Mouse (Mus musculus) heart, embryonic 15.5 days (tissue): ENCODE results near the gene Lgals1. TPM values are rescaled to one million over a fixed set of nuclear protein-coding genes. Genes with fewer than 3 reads are reported as not detected.

Experiments used
- ATAC-seq: fragments of 200-750 bp; cut with Nextera tagmentation; replicated peaks from 2 replicates; pipeline ENCODE4 v1.8.0; 2017; ENCODE audit warnings: low read depth, moderate TSS enrichment; ENCODE audit not compliant: insufficient number of reproducible peaks, insufficient read depth, low FRiP score
- H3K27ac ChIP-seq: fragments of 300-500 bp; sonication (generic); 2 replicates; pipeline ENCODE4 v1.5.1; 2015; ENCODE audit warnings: mild to moderate bottlenecking, inconsistent platforms
- H3K27me3 ChIP-seq: fragments of 300-500 bp; sonication (generic); 2 replicates; pipeline ENCODE4 v1.6.1; 2015; ENCODE audit warnings: inconsistent platforms
- H3K36me3 ChIP-seq: fragments of 300-500 bp; sonication (generic); 2 replicates; pipeline ENCODE4 v1.6.1; 2015; ENCODE audit warnings: mild to moderate bottlenecking, inconsistent platforms
- H3K4me1 ChIP-seq: fragments of 300-500 bp; sonication (generic); replicated peaks from 2 replicates; pipeline ENCODE4 v1.6.1; 2015; ENCODE audit warnings: inconsistent platforms
- H3K4me2 ChIP-seq: fragments of 300-500 bp; sonication (generic); 2 replicates; pipeline ENCODE4 v1.6.1; 2015; ENCODE audit warnings: inconsistent platforms, mild to moderate bottlenecking, moderate library complexity
- H3K4me3 ChIP-seq: fragments of 300-500 bp; sonication (generic); 2 replicates; pipeline ENCODE4 v1.5.1; 2015; ENCODE audit warnings: mild to moderate bottlenecking, inconsistent platforms
- H3K9ac ChIP-seq: fragments of 300-500 bp; sonication (generic); 2 replicates; pipeline ENCODE4 v1.6.1; 2015; ENCODE audit warnings: mild to moderate bottlenecking, inconsistent platforms
- H3K9me3 ChIP-seq: fragments of 300-500 bp; sonication (generic); replicated peaks from 2 replicates; pipeline ENCODE4 v1.6.1; 2016; ENCODE audit warnings: inconsistent platforms
- WGBS: fragments of 180-500 bp; shearing (Covaris S2); methylation state at CpG from one replicate; pipeline ENCODE4 v1.1.7; 2015; ENCODE audit warnings: mixed read lengths; 5-methylcytosine and 5-hydroxymethylcytosine counted together
- polyA plus RNA-seq: library from polyadenylated mRNA; unstranded; fragments of >200 nt; fragmentation: Nextera tagmentation; extraction: Ambion mirVana; gene quantifications from 2 replicates; pipeline ENCODE4 v1.2.1, GENCODE M21; 2015

Lgals1 gene
- polyA plus RNA-seq, 1 experiment from 2014 or later, result 862 TPM

GRCm38 (mm10) chr15:78913632-78914090, 12.9 kb upstream of the Lgals1 start, which contains the start of gene Pdxp:
Pdxp (plus strand) TSS chr15:78913919.
- H3K27ac ChIP-seq, result peak within 1 kb of the TSS; percentile 83
- H3K9ac ChIP-seq, result peak within 1 kb of the TSS; percentile 76
- H3K36me3 ChIP-seq, result peaks cover 31% of the 10 kb centered on the region
- peak; percentile 91 for ATAC-seq
- peaks cover 32% of the 10 kb centered on the region for H3K4me1 ChIP-seq
- peak within 1 kb of the TSS; percentile 74 for H3K4me3 ChIP-seq
- no peaks in the 10 kb centered on the region for H3K9me3 ChIP-seq
- H3K4me2 ChIP-seq, result peak within 1 kb of the TSS; percentile 100
- WGBS, result 0% methylated on average over 51 of the region's 51 CpGs
- H3K27me3 ChIP-seq, result no peaks in the 10 kb centered on the region

DNA sequence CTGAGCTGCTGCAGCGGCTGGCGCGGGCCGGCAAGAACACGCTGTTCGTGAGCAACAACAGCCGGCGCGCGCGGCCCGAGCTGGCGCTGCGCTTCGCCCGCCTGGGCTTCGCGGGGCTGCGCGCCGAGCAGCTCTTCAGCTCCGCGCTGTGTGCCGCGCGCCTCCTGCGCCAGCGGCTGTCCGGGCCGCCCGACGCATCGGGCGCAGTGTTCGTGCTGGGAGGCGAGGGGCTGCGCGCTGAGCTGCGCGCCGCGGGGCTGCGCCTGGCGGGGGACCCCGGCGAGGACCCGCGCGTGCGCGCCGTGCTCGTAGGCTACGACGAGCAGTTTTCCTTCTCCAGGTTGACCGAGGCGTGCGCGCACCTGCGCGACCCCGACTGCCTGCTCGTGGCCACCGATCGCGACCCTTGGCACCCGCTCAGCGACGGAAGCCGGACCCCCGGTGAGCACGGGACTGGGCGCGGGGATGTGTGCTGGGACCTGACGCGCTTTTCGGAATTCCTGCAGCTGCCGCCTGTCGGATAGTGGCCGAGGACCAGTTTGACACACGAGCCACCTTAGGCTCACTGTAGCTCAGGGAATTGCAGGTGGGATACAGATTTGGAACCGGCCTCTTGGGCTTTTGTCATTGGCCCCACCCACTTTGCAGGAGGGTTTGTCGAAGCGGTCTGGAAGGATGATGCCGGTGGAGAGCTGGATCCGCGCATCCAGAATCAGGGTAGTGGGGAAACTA, 12.3 kb upstream of the Lgals1 start:
- H3K9ac ChIP-seq, result peak overlapping the region; percentile 76
- H3K4me1 ChIP-seq, result peaks cover 32% of the 10 kb centered on the region
- H3K27me3 ChIP-seq, result no peaks in the 10 kb centered on the region
- peaks cover 27% of the 10 kb centered on the region for H3K36me3 ChIP-seq
- no peaks in the 10 kb centered on the region for H3K9me3 ChIP-seq
- H3K27ac ChIP-seq, result peak overlapping the region; percentile 83
- peak; percentile 53 for ATAC-seq
- H3K4me2 ChIP-seq, result peak overlapping the region; percentile 100
- H3K4me3 ChIP-seq, result peak overlapping the region; percentile 74
- WGBS, result under 1% methylated on average over 87 of the region's 87 CpGs

DNA sequence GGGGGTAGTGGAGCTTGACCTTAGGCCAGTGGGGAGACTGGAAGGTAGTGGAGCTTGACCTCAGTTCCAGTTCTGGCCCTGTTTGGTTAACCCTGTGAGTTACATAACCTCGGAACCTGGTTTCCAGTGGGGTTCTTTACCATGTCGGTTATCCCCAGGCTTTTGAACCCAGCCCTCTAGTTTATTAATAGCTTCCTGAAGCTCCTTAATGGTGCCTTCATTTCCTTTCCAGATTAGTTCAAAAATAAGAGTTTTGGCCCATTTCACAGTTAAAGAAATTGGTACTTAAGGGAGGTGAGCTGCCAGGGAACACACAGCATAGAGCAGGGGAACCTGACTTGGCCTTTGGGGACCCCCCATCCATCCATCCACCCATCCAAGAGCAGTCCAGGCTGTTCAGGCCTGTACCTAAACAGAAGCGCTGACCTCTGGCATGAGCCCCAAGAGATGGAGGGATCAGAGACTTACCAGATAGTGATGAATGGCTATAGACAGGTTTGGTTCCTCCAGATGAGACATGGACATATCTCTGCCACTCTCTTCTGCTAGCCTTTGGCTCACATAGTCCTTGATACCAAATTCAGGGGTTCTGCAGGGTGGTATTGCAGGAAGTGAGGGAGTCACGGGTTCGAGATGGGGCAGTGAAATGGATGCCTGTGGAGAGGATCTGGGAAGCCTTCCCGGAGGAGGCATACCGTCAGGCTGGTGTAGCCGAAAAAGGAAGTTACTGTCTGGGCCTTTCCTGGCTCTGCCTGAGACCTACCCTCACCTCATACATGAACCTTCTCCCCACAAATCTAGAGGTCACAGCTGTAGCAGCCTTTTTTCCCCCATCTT, 11.5 kb upstream of the Lgals1 start:
- H3K27me3 ChIP-seq, result no peaks in the 10 kb centered on the region
- H3K9me3 ChIP-seq, result no peaks in the 10 kb centered on the region
- peaks cover 22% of the 10 kb centered on the region for H3K36me3 ChIP-seq
- peaks cover 32% of the 10 kb centered on the region for H3K4me1 ChIP-seq
- H3K27ac ChIP-seq, result no peak overlapping the region
- H3K4me2 ChIP-seq, result peak overlapping the region; percentile 100
- 51% methylated on average over 8 of the region's 8 CpGs for WGBS
- H3K9ac ChIP-seq, result peak overlapping the region; percentile 76
- ATAC-seq, result no peak
- peak overlapping the region; percentile 74 for H3K4me3 ChIP-seq

DNA sequence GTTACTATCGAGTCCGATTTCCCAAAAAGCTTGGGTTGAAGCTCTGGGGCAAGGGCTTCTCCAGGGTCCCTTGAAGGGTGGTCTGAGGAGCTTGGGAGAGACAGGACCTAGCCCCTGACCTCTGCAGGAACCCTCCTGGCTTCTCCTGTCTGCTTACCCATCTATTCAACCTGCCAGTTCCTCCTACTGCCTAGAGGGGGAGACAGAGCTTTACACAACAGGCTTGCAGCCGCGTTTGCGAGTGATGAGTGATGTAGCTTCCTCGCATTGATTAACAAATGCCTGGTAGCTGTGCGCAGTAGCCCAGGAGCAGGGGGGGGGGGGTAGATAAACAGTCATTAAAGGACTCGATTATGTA, 10.9 kb upstream of the Lgals1 start:
- peak overlapping the region; percentile 74 for H3K4me3 ChIP-seq
- H3K9me3 ChIP-seq, result no peaks in the 10 kb centered on the region
- peaks cover 17% of the 10 kb centered on the region; the same call in 1 of the 2 replicates for H3K36me3 ChIP-seq
- peak overlapping the region; percentile 100 for H3K4me2 ChIP-seq
- H3K27ac ChIP-seq, result no peak overlapping the region
- no peaks in the 10 kb centered on the region for H3K27me3 ChIP-seq
- no peak overlapping the region for H3K9ac ChIP-seq
- WGBS, result 6% methylated on average over 8 of the region's 8 CpGs
- H3K4me1 ChIP-seq, result peaks cover 35% of the 10 kb centered on the region
- ATAC-seq, result no peak

- peaks cover 35% of the 10 kb centered on the region for H3K4me1 ChIP-seq
- H3K4me2 ChIP-seq, result peak overlapping the region; percentile 100
- ATAC-seq, result no peak
- H3K9ac ChIP-seq, result no peak overlapping the region
- peak overlapping the region; percentile 74; the same call in 1 of the 2 replicates for H3K4me3 ChIP-seq
- H3K36me3 ChIP-seq, result peaks cover 11% of the 10 kb centered on the region; the same call in 1 of the 2 replicates
- 71% methylated on average over 12 of the region's 12 CpGs for WGBS
- H3K9me3 ChIP-seq, result no peaks in the 10 kb centered on the region
- no peaks in the 10 kb centered on the region for H3K27me3 ChIP-seq
- H3K27ac ChIP-seq, result no peak overlapping the region
These were observed 10.3 kb upstream of the Lgals1 start for GRCm38 (mm10) chr15:78916052-78916826.

DNA sequence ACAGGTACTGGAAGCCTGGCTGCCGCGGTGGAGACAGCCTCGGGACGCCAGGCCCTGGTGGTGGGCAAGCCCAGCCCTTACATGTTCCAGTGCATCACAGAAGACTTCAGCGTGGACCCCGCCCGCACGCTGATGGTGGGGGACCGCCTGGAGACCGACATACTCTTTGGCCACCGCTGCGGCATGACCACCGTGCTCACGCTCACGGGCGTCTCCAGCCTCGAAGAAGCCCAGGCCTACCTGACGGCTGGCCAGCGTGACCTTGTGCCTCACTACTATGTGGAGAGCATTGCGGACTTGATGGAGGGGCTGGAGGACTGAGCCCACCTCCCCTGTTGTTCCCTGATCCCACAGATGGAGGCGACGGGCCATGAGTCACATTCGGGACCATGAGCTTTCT, 8.4 kb upstream of the Lgals1 start:
- 88% methylated on average over 23 of the region's 23 CpGs for WGBS
- Histone ChIP-seq H3K9me3 (no peaks in the 10 kb centered on the region), H3K9ac (no peak overlapping the region), H3K27ac (no peak overlapping the region), H3K4me3 (no peak overlapping the region), H3K4me2 (no peak overlapping the region), H3K36me3 (0 out of 2 replicates have a peak, but pooled peaks cover 3% of the 10 kb centered on the region), H3K4me1 (peaks cover 33% of the 10 kb centered on the region), H3K27me3 (no peaks in the 10 kb centered on the region)
- no peak for ATAC-seq

DNA sequence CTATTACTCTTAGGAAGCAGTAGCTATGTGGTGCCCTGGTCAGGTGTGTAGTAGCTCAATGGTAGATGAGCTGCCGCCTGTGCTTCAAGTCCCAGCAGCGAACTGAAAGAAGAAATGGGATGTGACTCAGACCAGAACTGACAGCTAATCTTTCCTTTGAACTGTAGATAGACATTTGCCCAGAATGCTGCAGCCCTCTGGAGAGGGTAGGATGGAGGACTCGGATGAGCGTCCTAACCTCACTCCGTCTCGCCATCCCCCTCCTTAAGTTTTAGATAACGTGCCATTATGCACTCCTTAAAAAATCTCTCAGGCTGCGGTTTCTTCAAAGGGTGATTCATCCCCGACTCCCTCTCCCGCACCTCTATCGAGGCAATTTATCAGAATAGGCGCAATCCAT, 6.6 kb upstream of the Lgals1 start:
- H3K9ac ChIP-seq, result no peak overlapping the region
- no peak overlapping the region for H3K4me3 ChIP-seq
- H3K27ac ChIP-seq, result no peak overlapping the region
- H3K36me3 ChIP-seq, result 0 out of 2 replicates have a peak, but pooled peaks cover 3% of the 10 kb centered on the region
- no peak for ATAC-seq
- no peaks in the 10 kb centered on the region for H3K27me3 ChIP-seq
- H3K4me2 ChIP-seq, result no peak overlapping the region
- 62% methylated on average over 12 of the region's 12 CpGs for WGBS
- H3K4me1 ChIP-seq, result peaks cover 23% of the 10 kb centered on the region
- H3K9me3 ChIP-seq, result no peaks in the 10 kb centered on the region

DNA sequence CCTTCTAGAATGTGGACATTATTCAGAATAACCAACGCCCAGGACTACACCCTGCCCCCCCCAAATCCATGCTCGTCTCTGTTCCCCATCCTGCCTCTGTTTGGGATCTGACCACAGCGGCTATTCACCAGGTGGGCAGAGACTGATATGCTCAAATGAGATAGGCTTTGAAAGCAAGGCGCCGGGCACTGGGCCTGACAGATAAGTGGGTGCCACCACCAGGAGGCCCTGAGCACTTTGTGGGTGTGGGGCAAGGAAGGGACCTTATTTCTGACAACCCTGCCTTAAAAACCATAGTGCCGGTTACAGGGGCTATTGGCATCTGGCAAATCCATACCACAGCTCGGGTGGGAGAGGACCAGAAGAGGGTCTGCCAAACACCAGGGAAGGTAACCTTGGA, 3.8 kb upstream of the Lgals1 start:
- 74% methylated on average over 7 of the region's 7 CpGs for WGBS
- no peak overlapping the region for H3K9ac ChIP-seq
- 0 out of 2 replicates have a peak, but pooled peaks cover 3% of the 10 kb centered on the region for H3K36me3 ChIP-seq
- H3K27me3 ChIP-seq, result no peaks in the 10 kb centered on the region
- no peaks in the 10 kb centered on the region for H3K9me3 ChIP-seq
- ATAC-seq, result no peak
- no peak overlapping the region for H3K4me3 ChIP-seq
- H3K4me1 ChIP-seq, result peaks cover 35% of the 10 kb centered on the region
- H3K4me2 ChIP-seq, result no peak overlapping the region
- no peak overlapping the region for H3K27ac ChIP-seq

DNA sequence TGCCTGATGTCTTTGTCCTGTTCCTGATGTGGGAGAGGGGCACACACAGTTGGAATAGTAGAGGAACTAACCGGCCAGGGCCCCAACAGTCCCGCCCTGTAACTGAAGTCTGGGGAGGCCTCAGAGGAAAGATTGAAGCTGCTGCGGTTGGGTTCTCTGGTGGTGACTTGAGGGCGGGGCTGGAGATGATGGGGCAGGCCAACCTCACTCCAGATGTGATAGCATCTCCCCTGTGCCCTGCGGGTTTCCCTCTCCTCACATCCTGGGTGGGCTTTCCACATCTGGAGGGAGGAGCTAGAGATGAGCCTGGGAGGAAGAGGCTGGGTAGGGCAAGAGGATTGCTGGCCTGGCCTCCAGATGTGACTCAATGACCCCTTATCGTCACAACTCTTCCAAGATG, 2.9 kb upstream of the Lgals1 start:
- Histone ChIP-seq H3K4me2 (no peak overlapping the region), H3K9ac (no peak overlapping the region), H3K36me3 (0 out of 2 replicates have a peak, but pooled peaks cover 3% of the 10 kb centered on the region), H3K4me1 (peaks cover 43% of the 10 kb centered on the region), H3K9me3 (no peaks in the 10 kb centered on the region), H3K4me3 (no peak overlapping the region), H3K27me3 (no peaks in the 10 kb centered on the region), H3K27ac (no peak overlapping the region)
- 56% methylated on average over 6 of the region's 6 CpGs for WGBS
- no peak for ATAC-seq

DNA sequence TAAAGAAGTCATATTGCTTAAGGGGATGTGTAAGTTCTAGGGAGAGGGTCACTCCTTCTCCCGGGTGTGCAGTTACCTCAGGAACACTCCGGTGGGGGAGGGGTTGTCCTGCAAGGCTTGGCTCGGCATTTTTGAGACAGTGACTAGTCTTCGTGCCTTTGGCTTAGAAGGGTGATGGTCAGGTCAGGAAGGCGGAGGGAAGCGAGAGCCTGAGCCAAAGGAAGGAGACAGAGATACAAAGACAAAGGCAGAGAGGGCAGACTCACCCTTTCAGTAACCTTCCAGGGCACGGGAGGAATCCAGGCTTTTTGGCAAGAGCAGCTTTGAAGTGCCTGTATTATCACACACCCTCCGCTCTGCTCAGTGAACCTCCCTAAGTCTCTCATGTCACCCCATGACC, 1.4 kb upstream of the Lgals1 start:
- Histone ChIP-seq H3K4me1 (peaks cover 44% of the 10 kb centered on the region), H3K36me3 (peaks cover 6% of the 10 kb centered on the region; the same call in 1 of the 2 replicates), H3K4me2 (no peak overlapping the region), H3K9ac (0 out of 2 replicates have a peak overlapping the region, but pooled peaks have one; percentile 69), H3K4me3 (no peak overlapping the region), H3K27ac (peak overlapping the region; percentile 98), H3K27me3 (no peaks in the 10 kb centered on the region), H3K9me3 (no peaks in the 10 kb centered on the region)
- no peak for ATAC-seq
- 33% methylated on average over 8 of the region's 8 CpGs for WGBS
